Mouse (Mus musculus) spleen, postnatal 0 days (tissue): ENCODE measurements around the gene Ngrn. TPM values are rescaled to one million over a fixed set of nuclear protein-coding genes. Genes with fewer than 3 reads are reported as not detected.

Source experiments
- polyA plus RNA-seq: library from polyadenylated mRNA; unstranded; fragments of >200 nt; fragmentation: Nextera tagmentation; extraction: Ambion mirVana; gene quantifications from 2 replicates; pipeline ENCODE4 v1.2.1, GENCODE M21; 2015

The Ngrn gene
- polyA plus RNA-seq: 32.2 and 34.6 TPM in 2 replicates

DNA sequence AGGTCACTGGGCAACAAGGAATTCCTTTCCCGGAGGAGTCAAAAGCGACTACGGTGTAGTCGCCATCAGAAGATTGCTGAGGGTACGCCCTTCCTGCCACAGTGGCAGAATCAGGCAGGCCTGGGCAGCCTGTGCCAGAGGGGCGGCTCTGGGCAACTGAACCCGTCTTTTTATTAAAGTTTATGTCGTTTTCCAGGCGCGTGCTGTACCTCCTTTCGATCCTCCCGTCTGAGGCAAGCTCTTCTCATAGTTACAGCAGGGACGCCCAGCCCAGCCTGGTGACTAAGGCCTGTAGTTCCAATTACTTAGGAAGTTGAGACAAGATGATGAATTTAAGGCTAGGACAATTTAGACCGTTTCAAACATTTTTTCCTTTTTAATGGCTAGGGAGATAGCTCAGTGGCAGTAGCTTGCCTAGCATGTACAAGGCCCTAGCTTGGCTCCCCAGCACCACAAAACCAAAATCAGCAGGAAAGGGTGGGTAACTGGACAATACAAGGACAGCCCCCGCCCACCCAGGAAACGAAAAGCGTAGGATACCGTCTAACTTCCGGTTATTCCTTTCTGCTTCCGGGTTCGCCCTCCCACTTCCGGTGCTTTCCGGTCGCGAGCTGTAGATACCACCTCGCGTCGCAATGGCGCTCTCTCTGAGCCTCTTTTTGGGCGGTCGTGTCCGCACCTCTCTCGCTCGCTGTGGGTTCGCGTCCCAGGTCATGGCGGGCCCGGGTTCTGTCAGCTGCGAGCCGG lies at the start of gene Ngrn:
Gene Ngrn, plus strand, starts transcription at position 591 of the 747 bp plus-strand sequence.

DNA sequence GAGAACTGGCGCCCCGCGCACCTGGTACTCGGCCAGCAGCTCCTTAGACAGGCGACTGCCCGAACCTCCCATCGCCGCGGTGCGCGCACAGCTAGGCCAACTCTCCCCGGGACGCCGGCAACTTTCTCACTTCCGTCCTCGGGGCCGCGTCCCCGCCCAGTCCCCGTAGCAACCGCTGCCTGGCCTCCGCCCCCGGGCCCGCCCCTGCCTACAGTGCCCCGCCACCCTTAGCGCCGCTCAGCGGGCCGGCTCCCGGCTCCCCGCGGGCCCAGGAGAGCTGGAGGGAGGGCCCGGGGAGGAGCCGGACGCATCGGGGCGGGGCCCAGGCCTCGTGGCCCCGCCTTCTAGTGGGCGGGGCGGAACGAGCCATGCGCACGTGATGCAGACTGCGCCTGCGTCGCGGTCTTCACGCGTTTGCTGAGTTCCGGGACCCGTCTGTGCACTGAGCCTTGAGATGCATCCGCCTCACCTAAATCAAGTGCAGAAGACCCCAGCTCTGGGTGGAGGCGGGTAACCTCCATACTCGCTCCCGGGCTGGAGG lies 28.5 kb upstream of the Ngrn start, which contains the start of the genes Cib1 and Gdpgp1:
Gene Cib1, minus strand, starts transcription at position 325 of the 541 bp plus-strand sequence.
Gene Gdpgp1, plus strand, starts transcription at position 377 of the 541 bp plus-strand sequence.

DNA sequence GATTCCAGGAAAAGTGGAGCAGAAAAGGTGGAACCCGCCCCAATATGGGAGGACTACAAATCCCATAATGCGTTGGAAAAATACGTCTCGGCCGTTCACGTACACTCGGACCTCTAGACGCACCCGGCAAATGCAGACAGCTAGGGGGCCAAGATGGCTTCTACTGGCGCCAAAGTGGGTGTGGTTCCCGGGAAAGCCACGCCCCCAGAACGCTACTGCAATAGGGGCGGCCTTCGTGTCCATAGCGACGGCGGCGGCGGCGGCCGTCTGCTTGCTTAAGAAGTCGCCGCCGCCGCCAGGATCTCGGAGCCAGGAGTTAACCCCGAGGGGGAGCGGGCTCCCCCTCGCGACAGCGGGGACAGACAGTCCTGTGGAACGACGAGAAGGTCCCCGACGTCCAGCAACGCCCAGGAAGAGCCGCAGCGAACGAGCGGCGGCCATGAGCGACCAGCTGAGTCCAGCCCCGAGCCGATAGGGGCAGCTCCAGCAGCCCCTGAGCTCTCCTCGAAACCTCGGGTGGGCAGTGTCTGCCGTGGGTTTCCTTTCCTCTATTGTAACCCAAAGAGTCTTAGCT lies 14.8 kb upstream of the Ngrn start, which contains the start of gene Ttll13:
Gene Ttll13, plus strand, starts transcription at position 229 of the 574 bp plus-strand sequence.

DNA sequence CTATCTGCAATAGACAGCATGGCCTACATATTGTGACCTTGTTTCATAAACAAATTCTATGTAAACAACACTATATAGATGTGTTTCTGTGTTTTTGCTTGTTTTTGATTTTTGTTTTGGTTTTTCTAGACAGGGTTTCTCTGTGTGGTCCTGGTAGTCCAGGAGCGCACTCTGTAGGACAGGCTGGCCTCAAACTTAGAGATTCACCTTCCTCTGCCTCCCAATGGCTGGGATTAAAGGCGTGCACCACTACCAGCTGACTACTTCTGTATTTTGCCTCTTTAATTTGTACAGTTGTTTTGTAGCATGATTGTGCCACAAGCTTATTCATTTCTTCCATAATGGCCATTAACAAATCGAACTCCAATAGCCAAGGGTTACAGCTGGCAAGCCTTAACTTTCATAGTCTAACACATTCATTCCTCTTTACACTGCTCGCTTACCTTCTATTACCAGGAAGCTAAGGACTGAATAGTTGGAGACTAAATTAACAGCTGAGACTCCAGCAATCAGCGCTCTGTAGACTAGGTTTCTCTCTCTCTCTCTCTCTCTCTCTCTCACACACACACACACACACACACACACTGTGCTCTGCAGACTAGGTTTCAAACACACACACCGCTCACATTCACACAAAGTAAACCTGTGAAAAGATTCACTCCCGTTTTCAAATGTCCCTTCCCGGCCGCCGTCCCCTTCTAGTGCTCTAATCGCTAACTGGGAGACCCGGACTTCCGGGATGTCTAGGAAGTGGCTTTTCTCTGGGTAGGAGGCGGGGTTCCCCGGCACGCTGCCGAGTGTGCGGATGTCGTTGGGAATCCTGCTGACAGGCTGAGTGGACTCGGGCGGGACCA lies 8.1 kb downstream of the Ngrn start, which contains the start of gene Vps33b:
Gene Vps33b, plus strand, starts transcription at position 753 of the 854 bp plus-strand sequence.

DNA sequence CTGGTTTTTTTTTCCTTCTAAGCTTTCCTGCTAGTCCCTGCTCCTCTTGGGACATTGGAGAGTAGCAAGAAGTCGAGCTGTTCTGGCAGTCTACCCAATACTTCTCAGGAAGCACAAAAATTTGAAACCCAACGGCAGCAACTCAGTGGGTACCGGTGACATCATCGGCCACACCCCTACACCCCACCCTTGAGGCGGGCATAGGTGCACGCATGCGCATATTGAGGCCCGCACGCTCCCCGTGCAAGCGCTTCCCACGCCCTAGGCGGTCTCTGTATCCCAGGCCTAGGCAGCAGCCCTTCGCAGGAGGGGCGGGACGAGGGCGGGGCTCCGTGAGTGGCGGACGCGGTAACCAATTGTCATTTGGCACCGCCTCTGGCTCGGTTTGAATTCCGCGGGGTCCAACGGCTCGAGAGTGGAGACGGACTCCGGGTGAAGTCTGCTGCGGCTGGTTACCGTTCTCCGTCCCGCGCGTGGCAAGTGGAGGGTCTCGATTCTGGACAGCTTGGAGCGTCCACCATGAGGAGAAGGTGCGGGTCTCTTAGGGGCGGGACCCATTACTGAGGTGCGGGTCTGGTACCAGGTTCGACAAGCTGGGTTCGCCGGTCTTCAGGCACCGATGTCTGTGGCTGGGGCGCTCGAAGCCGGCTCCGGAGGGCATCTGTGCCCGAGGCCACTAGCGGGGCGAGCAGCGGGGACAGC lies 33.2 kb downstream of the Ngrn start, which contains the start of gene Prc1:
Gene Prc1, plus strand, starts transcription at position 389 of the 702 bp plus-strand sequence.

Other genes starting within 250 kb of the Ngrn start
- gene Zfp710, start 236.4 kb upstream of the Ngrn start, polyA plus RNA-seq: 6.9 and 8.5 TPM in 2 replicates
- gene Idh2, start 145.8 kb upstream of the Ngrn start, polyA plus RNA-seq: 115 and 141 TPM in 2 replicates
- gene Sema4b, start 74.4 kb upstream of the Ngrn start, polyA plus RNA-seq: 37.7 and 38.5 TPM in 2 replicates
- 109 and 111 TPM in 2 replicates for gene Cib1, start 28.4 kb upstream of the Ngrn start, polyA plus RNA-seq
- 2.2 and 2.5 TPM in 2 replicates for gene Gdpgp1, start 28.4 kb upstream of the Ngrn start, polyA plus RNA-seq
- gene Ttll13, start 14.8 kb upstream of the Ngrn start, polyA plus RNA-seq: 0.30 and 1.0 TPM in 2 replicates
- gene Vps33b, start 8.4 kb downstream of the Ngrn start, polyA plus RNA-seq: 4.1 and 5.6 TPM in 2 replicates
- gene Prc1, start 33.2 kb downstream of the Ngrn start, polyA plus RNA-seq: 128 and 140 TPM in 2 replicates
- 7.6 and 8.8 TPM in 2 replicates for gene Rccd1, start 63.2 kb downstream of the Ngrn start, polyA plus RNA-seq
- gene Unc45a, start 79.8 kb downstream of the Ngrn start, polyA plus RNA-seq: 10.2 and 11.4 TPM in 2 replicates
- gene Hddc3, start 81.9 kb downstream of the Ngrn start, polyA plus RNA-seq: 4.5 and 6.3 TPM in 2 replicates
- gene Man2a2, start 110.2 kb downstream of the Ngrn start, polyA plus RNA-seq: 5.8 and 7.6 TPM in 2 replicates
- 39.9 and 58.0 TPM in 2 replicates for gene Fes, start 126.7 kb downstream of the Ngrn start, polyA plus RNA-seq
- 7.2 and 8.7 TPM in 2 replicates for gene Furin, start 144.2 kb downstream of the Ngrn start, polyA plus RNA-seq